Mouse (Mus musculus) kidney, adult 11 months (tissue): ENCODE data around the gene Efs.

Experiments used
- DNase-seq: peaks from one replicate; pipeline ENCODE4 v3.0.0; 2022

Efs gene

DNA sequence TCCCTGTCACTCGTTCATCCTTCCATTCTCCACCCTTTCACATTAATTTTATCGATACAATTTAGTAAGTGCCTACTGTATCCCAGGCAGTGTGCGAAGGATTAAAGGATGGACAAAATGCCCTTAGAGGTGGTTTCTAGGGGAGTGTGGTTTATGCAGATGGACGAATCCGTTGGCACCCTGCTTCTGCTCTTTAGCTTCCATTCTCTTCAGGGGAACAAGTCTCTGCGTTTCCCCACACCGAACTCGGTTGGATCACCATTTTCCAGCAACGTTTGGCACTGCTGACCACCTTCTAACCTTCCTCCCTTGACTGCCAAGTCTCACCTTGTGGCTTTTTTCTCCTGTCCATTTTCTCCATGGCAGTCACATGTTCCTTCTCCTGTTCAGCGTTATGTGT lies 12.6 kb downstream of the Efs start:
- DNase-seq, result no peak

DNA sequence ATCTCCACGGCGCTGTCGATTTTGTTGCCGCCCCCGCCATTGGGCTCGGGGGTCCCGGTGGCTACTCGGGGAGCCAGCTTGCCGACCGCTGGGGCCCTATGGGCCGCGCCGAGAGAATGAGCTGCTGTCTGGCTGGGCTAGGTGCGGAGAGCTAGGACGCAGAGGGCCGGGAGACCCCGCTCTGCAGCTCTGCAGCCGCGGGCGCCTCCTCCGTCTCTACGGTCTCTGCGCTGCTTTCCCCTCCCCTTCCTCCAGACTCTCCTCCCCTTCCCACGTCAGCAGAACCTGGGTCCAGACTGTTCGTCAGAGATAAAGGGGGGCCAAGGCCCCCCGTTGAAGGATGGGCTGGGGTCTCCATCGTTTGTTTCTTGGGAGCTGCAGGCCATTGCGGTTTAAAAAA lies 13.0 kb downstream of the Efs start, which contains the start of gene Slc22a17:
TSS of gene Slc22a17 (minus strand) at position 247 of the 400 bp plus-strand sequence.
- DNase-seq, result peak; percentile 38

DNA sequence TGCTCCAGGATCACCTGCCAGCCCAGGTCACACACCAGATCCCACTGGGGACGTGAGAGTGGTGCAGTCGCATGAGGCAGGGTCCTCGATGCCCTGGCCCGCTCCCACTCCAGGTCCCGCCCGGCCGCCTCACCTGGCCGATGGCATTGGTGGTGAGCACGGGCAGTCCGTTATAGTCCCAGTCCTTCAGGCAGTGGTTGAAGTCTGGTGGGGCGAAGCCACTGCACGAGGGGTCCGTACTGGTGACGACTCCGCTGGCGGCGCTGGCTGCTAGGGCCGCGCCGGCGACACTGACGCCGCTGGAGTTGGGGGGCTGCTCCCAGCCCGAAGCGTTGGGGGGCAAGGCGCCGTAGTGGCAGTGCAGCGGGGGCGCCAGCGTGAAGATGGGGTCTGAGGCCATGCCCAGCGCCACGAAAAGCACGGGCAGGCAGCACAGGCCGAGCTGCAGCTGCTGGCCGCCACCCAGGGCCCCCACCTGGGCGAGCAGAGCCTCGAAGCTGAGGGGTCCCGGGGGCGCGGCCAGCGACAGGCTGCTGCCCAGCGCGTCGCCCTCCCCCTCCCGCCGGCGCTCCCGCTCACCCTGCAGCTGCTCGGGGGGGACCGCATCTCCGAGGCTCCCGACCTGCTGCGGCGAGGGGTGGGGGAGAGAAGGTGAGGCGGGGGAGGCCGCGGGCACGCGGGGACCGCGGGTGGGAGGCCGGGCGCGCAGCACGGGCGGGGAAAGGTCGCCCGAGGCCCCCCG lies 13.6 kb downstream of the Efs start:
- DNase-seq, result no peak

DNA sequence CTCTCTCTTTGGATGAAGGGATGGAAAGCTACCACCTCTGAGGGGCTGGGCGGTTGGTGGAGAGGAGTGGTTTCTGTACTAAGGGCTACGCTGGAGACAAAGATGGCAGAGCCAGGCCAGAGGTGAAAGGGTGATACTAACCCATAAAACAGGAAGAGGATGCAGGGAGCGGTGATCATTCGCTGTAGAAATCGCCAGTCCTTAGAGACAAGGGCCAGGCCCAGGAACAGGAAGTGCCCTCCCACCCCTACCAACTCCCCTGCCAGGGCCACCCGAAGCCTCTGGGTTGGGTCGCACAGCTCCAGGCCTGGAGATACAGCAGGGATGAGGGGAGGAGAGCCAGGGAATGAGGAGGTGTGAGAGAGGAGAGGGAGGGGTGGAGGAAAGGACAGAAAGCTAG lies 17.2 kb downstream of the Efs start:
- no peak for DNase-seq

DNA sequence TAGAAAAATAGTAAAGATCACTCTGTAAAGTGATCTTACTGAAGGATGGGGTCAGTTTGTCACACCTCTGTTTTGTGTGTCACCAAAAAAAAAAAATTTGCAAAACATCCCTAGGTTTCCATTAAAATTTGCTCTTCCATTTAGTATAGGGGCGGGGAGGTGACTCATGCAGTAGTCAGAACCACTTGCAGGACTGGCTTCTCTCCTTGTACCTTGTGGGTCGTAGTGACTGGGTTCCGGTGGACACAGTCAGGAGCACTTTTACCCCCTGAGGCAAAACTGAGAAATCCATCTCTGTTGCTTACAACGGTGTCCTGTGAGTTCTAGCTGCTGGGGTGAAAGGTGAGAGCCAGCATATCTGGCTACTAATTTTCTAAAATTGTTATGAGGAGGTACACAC lies 22.3 kb downstream of the Efs start:
- no peak for DNase-seq

DNA sequence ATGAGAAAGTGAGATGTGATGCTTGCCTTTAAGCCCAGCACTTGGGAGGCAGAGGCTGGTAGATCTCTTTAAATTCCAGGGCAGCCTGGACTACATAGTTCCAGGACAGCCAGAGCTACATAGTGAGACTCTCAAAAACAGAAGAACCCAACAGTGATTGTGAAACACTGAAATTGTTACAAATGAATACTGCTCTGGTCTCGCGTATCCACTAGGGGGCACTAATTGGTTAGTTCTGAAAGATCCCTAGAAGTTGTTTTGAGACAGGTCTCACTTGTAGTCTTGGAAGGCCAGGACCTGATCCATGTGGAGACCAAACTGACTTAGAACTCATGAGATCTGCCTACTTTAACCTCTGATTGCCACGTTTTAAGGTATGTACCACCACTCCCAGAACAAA lies 25.5 kb downstream of the Efs start:
- DNase-seq, result peak; percentile 73

DNA sequence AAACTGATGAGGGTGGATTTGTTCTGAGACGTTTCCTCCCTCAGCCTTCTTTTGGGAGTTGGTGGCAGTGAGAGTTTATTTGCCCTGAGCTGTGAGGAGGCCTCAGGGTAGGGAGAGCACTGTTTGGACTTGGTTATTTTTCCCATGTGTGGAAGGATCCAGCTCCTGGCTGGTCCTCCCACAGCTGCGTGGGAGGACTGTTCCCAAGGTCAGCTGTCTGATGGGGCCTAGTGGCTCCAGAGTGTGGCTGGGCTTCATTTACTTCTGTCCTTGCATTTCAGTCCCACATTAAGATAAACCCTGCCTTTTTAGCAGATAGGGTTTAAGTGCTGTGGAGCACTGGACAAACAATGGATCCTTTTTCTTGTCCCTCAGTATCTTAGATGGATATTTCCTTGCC lies 28.5 kb downstream of the Efs start:
- DNase-seq, result no peak

DNA sequence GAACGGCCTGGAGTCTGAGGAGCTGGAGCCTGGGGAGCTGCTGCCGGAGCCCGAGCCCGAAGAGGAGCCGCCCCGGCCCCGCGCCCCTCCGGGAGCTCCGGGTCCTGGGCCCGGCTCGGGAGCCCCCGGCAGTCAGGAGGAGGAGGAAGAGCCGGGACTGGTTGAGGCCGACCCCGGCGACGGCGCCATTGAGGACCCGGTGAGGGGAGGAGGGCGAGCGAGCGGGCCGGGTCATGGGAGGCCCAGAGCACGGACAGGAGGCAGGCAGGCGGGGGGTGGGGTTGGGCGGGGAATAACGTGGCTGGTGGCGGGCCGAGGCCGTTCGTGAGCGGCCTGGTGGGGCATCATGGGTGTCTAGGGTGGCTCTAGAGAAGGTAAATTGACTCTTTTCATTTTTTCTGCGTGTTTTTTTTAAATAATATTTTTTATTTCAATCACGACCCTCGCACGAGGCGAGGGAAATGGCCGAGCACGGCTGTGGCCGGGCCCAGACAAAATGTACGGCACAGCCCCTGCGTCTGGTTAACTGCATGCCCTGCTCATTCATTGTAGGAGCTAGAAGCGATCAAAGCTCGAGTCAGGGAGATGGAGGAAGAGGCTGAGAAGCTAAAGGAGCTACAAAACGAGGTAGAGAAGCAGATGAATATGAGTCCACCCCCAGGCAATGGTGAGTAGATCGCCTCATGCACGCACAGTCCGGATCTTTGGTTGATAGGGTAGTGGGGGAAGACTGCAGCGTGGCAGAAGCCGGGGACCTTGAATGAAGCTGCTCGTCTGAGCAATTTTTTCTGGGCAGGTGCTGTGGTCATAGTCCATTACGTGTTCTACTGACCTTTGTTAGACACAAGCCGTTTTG lies 31.4 kb downstream of the Efs start:
- peak; percentile 51 for DNase-seq

DNA sequence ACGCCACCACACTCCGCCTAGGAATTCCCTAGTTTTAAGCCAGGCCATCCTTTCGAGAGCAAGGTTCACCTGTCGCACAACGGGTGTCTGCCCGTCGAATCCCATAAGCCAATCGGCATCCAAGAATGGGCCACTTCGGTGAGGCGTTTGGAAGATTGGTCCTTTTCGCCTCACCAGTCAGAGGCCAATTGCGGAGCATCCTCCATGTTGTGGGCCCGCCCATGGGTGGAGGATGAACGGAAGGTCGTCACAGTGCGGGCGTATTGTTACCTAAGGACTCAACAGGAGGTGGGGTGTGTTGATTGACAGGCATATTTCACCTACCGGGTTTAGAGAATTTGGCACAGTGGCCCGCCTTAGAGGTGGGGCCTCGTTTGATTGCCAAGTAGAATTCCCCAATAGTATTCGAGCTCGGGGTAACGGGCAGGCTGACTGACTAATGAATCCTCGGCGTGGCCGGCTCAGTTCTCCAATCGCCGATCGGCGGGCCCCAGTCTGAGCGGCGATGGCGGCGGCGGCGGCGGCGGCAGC lies 32.2 kb downstream of the Efs start:
- DNase-seq, result peak; percentile 100

DNA sequence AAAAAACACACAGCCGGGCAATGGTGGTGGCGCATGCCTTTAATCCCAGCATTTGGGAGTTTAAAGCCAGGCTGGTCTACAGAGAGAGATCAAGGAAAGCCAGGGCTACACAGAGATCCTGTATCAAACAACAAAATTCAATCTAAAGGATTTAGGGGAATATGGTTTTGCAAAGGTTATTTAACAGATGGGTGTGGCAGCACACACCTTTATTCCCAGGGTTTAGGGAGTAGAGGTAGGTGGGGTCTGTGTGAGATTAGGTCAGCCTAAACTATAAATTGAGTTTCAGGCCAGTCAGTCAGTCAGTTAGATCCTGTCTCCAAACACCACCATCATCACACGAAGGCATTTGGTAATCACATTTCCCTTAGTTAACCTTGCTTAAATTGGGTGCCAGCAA lies 33.7 kb downstream of the Efs start, which contains the start of gene Pabpn1:
TSS of gene Pabpn1 (plus strand) at position 301 of the 400 bp plus-strand sequence.
- no peak for DNase-seq

DNA sequence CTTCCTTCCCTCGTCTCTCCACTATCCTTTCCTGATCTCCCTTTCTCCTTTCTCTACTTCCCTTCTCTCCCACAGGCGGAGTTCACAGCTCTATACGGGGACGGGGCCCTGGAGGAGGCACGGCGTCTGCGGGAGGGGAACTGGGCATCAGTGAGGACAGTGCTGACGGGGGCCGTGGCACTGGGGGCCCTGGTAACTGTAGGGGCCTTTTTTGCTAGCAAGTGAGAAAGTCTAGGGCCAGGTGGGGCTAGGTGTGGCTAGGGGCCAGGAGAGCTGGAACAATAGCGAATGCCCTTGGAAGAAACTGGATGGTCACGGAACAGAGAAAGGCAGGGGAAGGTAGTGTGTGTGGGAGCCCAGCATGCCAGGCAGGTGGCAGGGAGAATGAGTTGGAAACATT lies 40.6 kb downstream of the Efs start:
- DNase-seq, result no peak

DNA sequence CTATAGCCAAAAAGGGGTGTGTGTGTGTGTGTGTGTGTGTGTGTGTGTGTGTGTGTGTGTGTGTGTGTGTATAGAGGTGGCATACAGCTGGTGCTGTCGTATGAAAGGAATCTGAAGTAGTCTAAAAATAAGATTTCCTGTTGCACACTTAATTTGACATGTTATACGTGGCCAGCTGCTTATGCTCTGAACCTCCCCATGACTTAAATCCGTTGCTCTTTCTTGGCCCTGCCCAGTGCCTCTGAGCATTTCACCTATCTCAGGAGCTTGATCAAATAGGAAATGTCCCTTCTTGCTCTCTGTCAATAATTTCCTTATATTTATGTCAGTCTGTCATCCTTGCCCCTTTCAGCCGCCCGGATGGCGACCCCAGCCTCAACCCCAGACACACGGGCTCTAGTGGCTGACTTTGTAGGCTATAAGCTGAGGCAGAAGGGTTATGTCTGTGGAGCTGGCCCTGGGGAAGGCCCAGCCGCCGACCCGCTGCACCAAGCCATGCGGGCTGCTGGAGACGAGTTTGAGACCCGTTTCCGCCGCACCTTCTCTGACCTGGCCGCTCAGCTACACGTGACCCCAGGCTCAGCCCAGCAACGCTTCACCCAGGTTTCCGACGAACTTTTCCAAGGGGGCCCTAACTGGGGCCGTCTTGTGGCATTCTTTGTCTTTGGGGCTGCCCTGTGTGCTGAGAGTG lies 41.8 kb downstream of the Efs start:
- DNase-seq, result no peak

DNA sequence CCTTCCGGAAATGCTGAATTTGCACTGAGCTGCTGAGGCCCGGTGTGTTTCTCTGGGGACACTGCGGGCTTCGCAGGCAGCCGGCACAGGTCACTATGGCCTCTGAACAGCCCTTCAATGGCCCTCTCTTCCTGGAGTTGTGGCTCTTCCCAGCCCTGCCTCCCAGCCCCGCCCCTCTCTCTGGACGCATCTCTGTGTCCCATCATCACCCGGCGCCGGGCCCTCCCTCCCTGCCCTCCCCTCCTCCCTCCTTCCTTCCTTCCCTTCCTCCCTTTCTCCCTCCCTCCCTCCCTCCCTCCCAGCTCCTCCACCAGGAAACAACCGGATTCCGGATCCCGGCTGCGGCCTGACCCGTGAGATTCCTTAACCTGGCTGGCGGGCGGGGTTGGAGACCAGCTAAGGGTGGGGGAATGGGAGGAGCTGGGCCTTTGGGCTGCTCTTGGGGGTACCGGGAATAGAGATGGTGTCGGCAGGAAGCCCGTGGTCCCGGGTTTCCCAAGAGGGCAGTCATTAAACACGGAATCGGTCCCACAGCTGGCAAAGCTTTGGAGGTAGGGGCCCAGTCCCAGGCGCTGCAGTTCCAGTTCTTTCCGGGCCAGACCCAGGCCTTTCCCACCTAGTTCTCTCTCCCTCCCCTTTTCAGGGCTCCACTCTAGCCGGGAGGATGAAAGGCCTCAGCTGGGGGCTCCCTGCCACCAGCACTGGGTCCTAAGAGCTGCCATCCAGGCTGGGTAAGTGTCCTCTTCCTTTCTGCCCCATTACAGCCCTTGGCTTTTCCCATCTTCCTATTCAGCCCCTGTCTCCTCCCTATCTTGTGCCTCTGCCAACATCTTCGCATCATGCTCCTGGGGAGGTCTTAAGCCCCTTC lies 42.5 kb downstream of the Efs start, which contains the start of the genes Bcl2l2 and Gm20521:
TSS of gene Bcl2l2 (plus strand) at position 224 of the 868 bp plus-strand sequence.
TSS of gene Gm20521 (plus strand) at position 288 of the 868 bp plus-strand sequence.
- DNase-seq, result peak; percentile 88

DNA sequence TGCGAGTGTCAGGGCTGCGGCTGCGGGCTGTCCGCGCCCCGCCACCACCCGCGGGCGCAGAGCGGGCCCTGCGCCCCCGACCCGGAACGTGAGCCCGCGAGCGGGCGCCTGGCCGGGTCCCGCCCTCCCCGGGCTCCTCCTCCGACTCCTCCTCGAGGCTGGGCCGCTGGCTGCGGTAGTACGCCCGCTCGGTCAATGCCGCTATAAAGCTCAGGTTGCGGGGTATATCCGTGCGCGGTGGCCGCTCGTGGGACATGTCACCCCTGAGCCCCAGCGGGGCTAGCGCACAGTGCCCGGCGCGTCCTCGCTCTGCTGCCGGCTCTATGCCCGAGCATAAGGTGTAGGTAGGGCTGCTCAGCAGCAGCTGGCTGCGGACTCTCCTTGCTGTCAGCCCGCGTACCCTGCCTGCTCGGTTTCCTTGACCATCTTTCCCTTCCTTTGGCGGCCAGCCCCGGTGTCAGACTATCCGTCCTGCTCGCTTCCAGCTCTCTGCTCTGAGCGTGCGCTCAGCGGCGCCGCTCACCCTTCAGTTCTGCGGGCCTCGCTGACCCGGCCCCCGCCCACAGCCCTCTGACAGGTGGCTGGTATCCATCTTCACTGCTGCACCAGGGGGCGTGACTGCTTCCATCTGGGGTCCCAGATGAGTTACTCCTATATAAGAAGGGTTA lies 48.7 kb downstream of the Efs start, which contains the start of gene Ppp1r3e:
TSS of gene Ppp1r3e (minus strand) at position 503 of the 668 bp plus-strand sequence.
- peak; percentile 68 for DNase-seq

DNA sequence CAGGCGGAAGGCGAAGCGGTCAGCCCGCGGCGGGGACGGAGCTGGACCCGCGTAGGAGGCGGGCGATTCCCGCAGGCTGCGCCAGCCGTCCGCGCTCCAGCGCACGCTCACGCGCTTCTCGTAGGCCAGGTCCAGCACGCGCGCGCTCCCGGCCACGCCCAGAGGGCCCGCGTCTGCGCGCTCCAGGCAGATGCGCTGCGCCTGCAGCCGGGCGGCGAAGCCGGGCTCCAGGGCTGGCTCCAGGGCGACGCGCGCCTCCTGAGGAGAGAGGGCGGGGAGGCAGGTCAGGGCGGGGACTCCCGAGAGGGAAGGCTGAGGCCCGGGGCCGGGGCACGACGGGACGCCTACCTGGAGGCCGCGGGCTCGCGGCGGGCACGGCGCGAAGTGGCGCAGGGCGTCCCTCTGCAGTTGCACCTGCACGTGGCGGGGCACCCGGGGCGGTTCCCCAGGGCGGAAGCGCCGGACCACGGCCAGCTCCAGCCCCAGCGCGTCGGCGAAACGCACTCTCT lies 49.3 kb downstream of the Efs start:
- peak; percentile 93 for DNase-seq

DNA sequence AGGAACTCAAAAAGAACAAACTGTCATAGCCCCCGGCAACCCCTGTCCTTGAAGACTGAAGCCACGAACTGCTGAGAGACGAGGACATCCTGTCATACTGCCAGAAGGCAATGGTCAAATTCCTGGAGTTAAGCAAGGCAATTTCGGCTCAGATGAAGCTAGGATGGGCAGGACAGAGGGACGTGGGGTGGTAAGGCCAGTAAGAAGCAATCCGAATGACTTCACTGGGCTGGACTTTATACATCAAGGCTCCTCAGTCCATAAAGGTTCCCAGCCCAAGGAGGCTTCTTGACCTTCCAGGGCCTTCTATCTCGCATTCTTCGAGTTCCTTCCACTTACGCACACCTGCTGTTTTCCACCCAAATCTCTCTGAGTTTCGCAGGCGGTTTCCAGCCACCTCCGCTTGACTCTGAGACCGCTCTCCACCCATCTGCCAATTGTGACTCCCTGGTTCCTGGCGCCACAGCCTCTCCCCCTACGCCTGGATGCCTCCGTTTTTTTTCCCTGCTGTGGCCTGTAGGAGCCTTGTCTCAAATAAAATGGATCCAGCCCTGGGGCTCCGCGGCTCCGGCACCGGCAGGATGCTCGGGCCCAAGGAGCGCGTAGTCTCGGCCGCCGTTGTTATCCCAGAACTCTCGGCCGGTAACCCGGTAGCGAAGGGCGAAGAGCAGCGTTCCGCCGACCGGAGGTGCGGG lies 49.9 kb downstream of the Efs start:
- DNase-seq, result peak; percentile 56

DNA sequence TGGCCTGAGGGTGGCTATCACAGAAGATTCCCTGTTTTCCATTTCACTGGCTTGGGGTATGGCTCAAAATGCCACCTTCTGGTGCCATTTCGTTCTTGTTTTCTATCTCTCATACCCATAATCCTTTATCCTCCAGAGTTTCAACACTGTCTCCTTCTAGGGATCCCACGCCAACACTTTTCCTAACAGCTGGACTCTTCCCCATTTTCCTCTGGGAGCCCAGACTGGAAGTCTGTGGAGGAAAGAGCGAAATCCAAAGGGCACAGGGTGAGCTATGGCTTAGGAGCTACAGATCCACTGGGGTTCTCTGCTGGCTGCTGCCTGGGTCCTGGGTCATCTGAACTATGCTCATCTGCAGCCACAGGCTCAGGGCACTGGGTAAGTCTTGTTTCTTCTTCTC lies 51.8 kb downstream of the Efs start:
- no peak for DNase-seq

DNA sequence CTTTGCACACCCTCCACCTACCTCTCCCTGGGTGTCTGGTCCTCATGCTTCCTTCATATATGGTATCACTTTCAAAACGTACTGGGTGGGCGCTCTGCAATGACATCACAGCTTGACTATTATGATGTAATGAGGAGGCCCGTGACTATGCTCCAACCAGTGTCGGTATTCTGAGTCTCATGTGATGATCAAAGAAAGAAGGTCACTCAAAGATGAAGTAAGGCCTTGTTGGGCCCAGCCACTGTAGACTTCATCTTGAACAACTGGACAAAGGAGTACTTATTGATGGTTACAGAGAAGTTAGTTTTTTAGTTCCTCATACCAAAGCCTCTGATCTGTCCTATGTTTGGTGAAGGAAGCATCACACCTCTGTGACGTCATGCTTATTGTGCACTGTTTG lies 55.1 kb downstream of the Efs start, which contains the start of gene Homez:
TSS of gene Homez (minus strand) at position 101 of the 400 bp plus-strand sequence.
- DNase-seq, result no peak

DNA sequence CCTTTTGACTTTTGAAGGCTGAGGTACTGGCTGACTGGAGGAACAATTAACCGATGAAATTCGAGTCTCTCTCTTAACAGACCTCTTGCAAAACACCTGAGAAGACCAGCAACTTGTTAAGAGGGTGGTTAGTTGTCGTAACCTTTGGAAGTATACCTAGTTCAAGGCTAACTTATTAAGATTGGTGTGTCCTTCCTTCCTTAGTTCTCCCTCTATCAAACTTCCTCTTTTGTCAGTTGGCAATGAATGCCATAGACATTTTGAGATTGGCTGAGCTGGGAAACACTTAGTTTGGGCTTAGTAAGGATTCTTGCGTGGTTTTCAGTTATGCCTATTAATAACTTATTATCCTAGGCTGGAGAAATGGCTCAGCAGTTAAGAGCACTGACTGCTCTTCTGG lies 57.9 kb downstream of the Efs start:
- no peak for DNase-seq

DNA sequence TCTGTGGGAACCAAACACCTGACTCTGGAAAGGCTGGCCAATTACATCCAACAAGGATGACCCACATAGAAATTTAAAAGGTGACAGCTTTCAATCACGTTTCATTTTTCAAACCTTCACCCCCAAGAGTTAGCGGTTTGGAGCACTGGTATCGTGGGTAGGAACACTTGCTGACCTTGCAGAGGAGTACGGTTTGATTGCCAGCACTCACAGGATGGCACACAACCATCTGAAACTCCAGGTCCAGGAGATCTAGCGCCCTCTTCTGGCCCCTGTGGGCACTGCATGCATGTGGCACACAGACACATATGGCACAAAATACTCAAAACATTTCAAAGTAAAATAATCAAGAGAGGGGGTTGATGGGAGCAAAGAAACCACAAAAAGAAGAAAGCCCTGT lies 59.0 kb downstream of the Efs start:
- DNase-seq, result no peak
